Mouse (Mus musculus) cerebellum, postnatal 25 days (tissue): ENCODE data around the gene Dennd4a.

ENCODE experiments used
- DNase-seq, 2 experiments: peaks; one replicate each; pipeline ENCODE4 v3.0.0; 2021; ENCODE audit warnings: mixed read lengths in 2 of 2

Dennd4a gene

GRCm38 (mm10) chr9:64790673-64791660 is 20.2 kb upstream of the Dennd4a start:
- DNase-seq = no peak

- DNase-seq = no peak
Measured at GRCm38 (mm10) chr9:64791676-64792075, 19.5 kb upstream of the Dennd4a start.

GRCm38 (mm10) chr9:64792379-64793274 is 18.5 kb upstream of the Dennd4a start:
- DNase-seq = no peak

- DNase-seq = no peak
Measured at GRCm38 (mm10) chr9:64793275-64793590, 17.9 kb upstream of the Dennd4a start.

GRCm38 (mm10) chr9:64793794-64794193 is 17.3 kb upstream of the Dennd4a start:
- DNase-seq = no peak

GRCm38 (mm10) chr9:64794448-64795420 is 16.4 kb upstream of the Dennd4a start:
- DNase-seq = no peak

- DNase-seq = no peak
Measured at GRCm38 (mm10) chr9:64795846-64796615, 15.1 kb upstream of the Dennd4a start.

- no peak for DNase-seq
Measured at GRCm38 (mm10) chr9:64797392-64797791, 13.7 kb upstream of the Dennd4a start.

- no peak for DNase-seq
Measured at GRCm38 (mm10) chr9:64798099-64798498, 13.0 kb upstream of the Dennd4a start.

- DNase-seq = no peak
Measured at GRCm38 (mm10) chr9:64798859-64799258, 12.3 kb upstream of the Dennd4a start.

GRCm38 (mm10) chr9:64799504-64799903 is 11.6 kb upstream of the Dennd4a start:
- no peak for DNase-seq

- no peak for DNase-seq
Measured at GRCm38 (mm10) chr9:64802561-64802960, 8.6 kb upstream of the Dennd4a start.

GRCm38 (mm10) chr9:64803373-64804214 is 7.5 kb upstream of the Dennd4a start:
- DNase-seq = no peak

- DNase-seq = no peak
Measured at GRCm38 (mm10) chr9:64805875-64806274, 5.3 kb upstream of the Dennd4a start.

- DNase-seq = no peak
Measured at GRCm38 (mm10) chr9:64806335-64807060, 4.6 kb upstream of the Dennd4a start.

GRCm38 (mm10) chr9:64807061-64807808 is 3.9 kb upstream of the Dennd4a start:
- peak in 1 of 2 experiments; percentile 29 for DNase-seq

- DNase-seq = no peak
Measured at GRCm38 (mm10) chr9:64809851-64810250, 1.3 kb upstream of the Dennd4a start.

- DNase-seq = peak; percentile 68 to 77
Measured at GRCm38 (mm10) chr9:64811538-64812474, 666 bp downstream of the Dennd4a start.
